Mouse (Mus musculus) liver, adult 2 months (tissue): ENCODE measurements around the gene Sh3bgrl.

ENCODE experiments used
- CTCF ChIP-seq: fragments of 200-500 bp; IDR thresholded peaks from 2 replicates; pipeline ENCODE4 v1.5.1; 2011; ENCODE audit warnings: low read depth, low read length, control low read depth
- POLR2A ChIP-seq: fragments of 200-500 bp; IDR thresholded peaks from 2 replicates; pipeline ENCODE4 v1.6.1; 2011; ENCODE audit warnings: low read length, control low read depth; ENCODE audit not compliant: insufficient read depth; ENCODE audit errors: extremely low read depth

DNA sequence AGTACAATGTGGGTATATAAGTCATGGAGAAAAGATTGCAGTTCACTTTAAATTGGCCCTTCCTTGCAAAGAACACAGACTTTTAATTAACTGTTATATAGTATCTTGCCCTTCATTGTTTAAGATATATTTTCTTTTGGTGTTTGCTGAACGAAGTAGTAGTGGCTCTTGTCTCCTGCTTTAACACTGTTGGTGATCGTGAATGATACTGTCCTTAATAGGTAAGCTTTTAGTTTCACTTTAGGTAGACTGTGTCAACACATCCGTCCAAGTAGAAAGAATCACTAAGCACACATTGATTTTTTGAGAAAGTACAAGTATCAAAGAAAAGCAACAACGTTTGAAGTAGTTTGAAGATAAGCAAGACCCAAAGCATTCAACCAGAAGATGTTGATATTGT, 65.7 kb downstream of the Sh3bgrl start:
- TF ChIP-seq CTCF (no peak), POLR2A (no peak)
